Mouse (Mus musculus) testis, adult 2 months (tissue): ENCODE results near the gene Cacna1d.

Experiments
- CTCF ChIP-seq: fragments of 200-500 bp; IDR thresholded peaks from 2 replicates; pipeline ENCODE4 v1.5.1; 2012; ENCODE audit warnings: low read depth, mild to moderate bottlenecking, inconsistent platforms, low read length, moderate library complexity; ENCODE audit not compliant: control insufficient read depth, insufficient read depth, insufficient replicate concordance
- POLR2A ChIP-seq: fragments of 200-500 bp; IDR thresholded peaks from 2 replicates; pipeline ENCODE4 v1.6.1; 2012; ENCODE audit warnings: low read depth, mild to moderate bottlenecking, inconsistent platforms, low read length, moderate library complexity; ENCODE audit not compliant: control insufficient read depth

DNA sequence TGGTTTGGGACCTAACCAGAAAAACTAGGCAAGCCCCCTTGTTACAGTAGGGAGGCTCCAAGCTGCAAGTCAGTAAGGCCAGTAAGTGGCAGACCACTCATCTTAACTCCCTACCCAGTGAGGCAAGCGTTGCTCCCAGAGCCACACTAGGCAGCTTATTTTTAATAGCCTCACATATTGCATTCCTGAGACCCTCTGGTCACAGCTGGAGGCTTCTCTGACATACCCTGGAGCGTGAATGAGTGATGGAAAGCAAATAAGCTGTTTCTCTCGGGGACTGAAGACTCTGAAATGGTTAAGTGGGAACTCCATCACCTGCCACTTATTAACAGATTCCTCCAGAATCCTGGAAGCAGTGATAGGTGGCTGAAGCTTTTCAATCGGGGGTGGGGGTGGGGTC, 65.4 kb downstream of the Cacna1d start:
- TF ChIP-seq CTCF (no peak), POLR2A (no peak)
